8 mouse cellular contexts compared by ENCODE assay signal in the genomic region with DNA sequence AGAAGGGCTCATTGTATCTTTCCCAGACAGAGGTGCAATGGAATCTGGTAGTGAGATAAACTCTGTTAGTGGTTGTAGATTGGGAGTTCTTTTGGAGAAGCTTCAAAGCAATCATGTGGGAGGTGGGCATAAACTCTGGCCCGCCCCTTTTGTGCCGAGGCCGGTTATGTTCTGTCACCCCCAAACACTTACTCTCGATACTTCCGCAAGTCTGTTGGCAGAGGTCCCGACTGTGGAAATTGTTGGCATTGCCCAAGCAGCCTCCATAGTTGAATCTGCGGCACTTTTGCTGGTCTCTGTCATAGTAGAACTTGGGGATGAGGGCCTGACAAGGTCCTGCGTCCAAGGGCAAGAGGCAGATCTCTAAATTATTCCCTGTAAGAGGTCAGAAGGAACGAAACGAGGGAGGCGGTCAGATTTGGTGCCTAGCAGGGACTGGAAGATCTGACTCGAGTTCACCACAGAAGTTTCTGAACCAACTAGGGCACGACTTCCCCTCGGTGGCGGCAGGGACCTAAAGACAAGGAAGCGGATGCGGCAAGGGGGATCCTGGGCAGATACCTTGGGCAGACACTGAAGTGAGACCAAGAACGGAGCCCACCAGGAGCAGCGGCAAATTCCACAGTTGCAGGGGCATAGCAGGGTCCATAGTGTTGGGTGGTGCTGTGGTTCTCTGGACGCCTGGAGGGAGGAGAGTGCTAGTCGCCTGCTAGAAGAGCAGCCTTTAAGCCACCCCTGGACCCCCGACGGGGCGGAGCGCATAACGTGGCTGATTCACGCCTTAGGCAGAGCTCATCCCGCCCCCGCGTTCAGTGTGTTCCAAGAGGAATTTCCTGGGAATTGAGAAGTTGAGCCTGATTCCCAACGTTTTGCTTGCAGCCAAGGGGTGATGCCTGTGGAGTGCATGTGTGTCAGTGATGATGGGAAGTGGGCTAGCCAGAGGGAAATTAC. TPM values are rescaled to one million over a fixed set of nuclear protein-coding genes. Genes with fewer than 3 reads are reported as not detected.
DNase-seq lines count a peak whose midpoint lies in the region; ATAC-seq lines count a peak whose summit lies in the region.

No protein-coding gene starts in this region.

- H3K4me2 ChIP-seq in intestine, embryonic 14.5 days (ENCODE audit: low read length), result peak overlapping the region; percentile 38
- H3K4me2 ChIP-seq in liver, embryonic 13.5 days, result peak overlapping the region; percentile 48
- H3K4me2 ChIP-seq in midbrain, embryonic 16.5 days (ENCODE audit: low read length), result peak overlapping the region; percentile 35

- no peaks in the 10 kb centered on the region for H3K27me3 ChIP-seq in intestine, embryonic 14.5 days (replicated peaks; ENCODE audit: control insufficient read depth, insufficient read depth, low read length)
- no peaks in the 10 kb centered on the region for H3K27me3 ChIP-seq in liver, embryonic 13.5 days
- H3K27me3 ChIP-seq in midbrain, embryonic 16.5 days (ENCODE audit: control insufficient read depth, insufficient read depth, low read depth, low read length), result no peaks in the 10 kb centered on the region

- 26% methylated on average over 31 of the region's 31 CpGs for WGBS in intestine, embryonic 14.5 days
- WGBS in liver, embryonic 13.5 days (ENCODE audit: insufficient replicate concordance), result 16% methylated on average over 31 of the region's 31 CpGs
- 37% methylated on average over 31 of the region's 31 CpGs for WGBS in midbrain, embryonic 16.5 days

- H3K9ac ChIP-seq in intestine, embryonic 14.5 days (ENCODE audit: low read length), result no peak overlapping the region
- no peak overlapping the region for H3K9ac ChIP-seq in liver, embryonic 13.5 days
- H3K9ac ChIP-seq in midbrain, embryonic 16.5 days (ENCODE audit: low read depth, low read length), result no peak overlapping the region

- no peaks in the 10 kb centered on the region for H3K36me3 ChIP-seq in intestine, embryonic 14.5 days (ENCODE audit: control insufficient read depth, insufficient read depth, low read length)
- H3K36me3 ChIP-seq in liver, embryonic 13.5 days, result no peaks in the 10 kb centered on the region
- H3K36me3 ChIP-seq in midbrain, embryonic 16.5 days (ENCODE audit: control insufficient read depth, insufficient read depth, low read length), result no peaks in the 10 kb centered on the region

- peak; percentile 92 for ATAC-seq in granulocyte monocyte progenitor cell, adult 5-6 weeks (replicated peaks; ENCODE audit: poor library complexity, severe bottlenecking)
- no peak for ATAC-seq in intestine, embryonic 14.5 days (replicated peaks; ENCODE audit: low FRiP score, low TSS enrichment, low read depth)
- ATAC-seq in liver, embryonic 13.5 days (ENCODE audit: low read depth), result no peak
- ATAC-seq in midbrain, embryonic 16.5 days, result no peak

- no peaks in the 10 kb centered on the region for H3K9me3 ChIP-seq in intestine, embryonic 14.5 days (ENCODE audit: control insufficient read depth, low read length)
- H3K9me3 ChIP-seq in liver, embryonic 13.5 days (replicated peaks), result no peaks in the 10 kb centered on the region
- no peaks in the 10 kb centered on the region for H3K9me3 ChIP-seq in midbrain, embryonic 16.5 days (replicated peaks; ENCODE audit: control insufficient read depth, low read length, poor library complexity, severe bottlenecking)

- DNase-seq in cerebellum, adult 11-12 months, result peak; percentile 3
- no peak for DNase-seq in cerebellum, adult 9-11 months
- peak; percentile 24 for DNase-seq in embryo, embryonic 10 days (ENCODE audit: low spot score)
- no peak for DNase-seq in intestine, embryonic 14.5 days (ENCODE audit: low spot score)
- no peak for DNase-seq in liver, embryonic 13.5 days
- DNase-seq in urinary bladder, postnatal 4 days (ENCODE audit: low spot score in 2 of 2), result peak; percentile 19 to 60

- no peaks in the 10 kb centered on the region for H3K4me1 ChIP-seq in intestine, embryonic 14.5 days (replicated peaks; ENCODE audit: control insufficient read depth, insufficient read depth, low read length)
- 0 out of 2 replicates have a peak, but pooled peaks cover 4% of the 10 kb centered on the region for H3K4me1 ChIP-seq in liver, embryonic 13.5 days (replicated peaks)
- H3K4me1 ChIP-seq in midbrain, embryonic 16.5 days (ENCODE audit: control insufficient read depth, insufficient read depth, low read length), result no peaks in the 10 kb centered on the region

- no peak overlapping the region for H3K27ac ChIP-seq in intestine, embryonic 14.5 days (ENCODE audit: low read depth)
- H3K27ac ChIP-seq in liver, embryonic 13.5 days, result no peak overlapping the region
- H3K27ac ChIP-seq in midbrain, embryonic 16.5 days (ENCODE audit: low read length), result no peak overlapping the region

- peak overlapping the region; percentile 18; the same call in 1 of the 2 replicates for H3K4me3 ChIP-seq in intestine, embryonic 14.5 days (ENCODE audit: low read depth, low read length)
- peak overlapping the region; percentile 25 for H3K4me3 ChIP-seq in liver, embryonic 13.5 days (replicated peaks)
- H3K4me3 ChIP-seq in midbrain, embryonic 16.5 days (ENCODE audit: low read depth, low read length), result peak overlapping the region; percentile 9; the same call in 1 of the 2 replicates

RNA-seq across cellular contexts. Expression of a gene that starts 20.8 kb away (rescaled TPM):
- total RNA-seq in granulocyte monocyte progenitor cell, adult 5-6 weeks (2014; fragmentation: Nextera tagmentation), result 1.3 TPM in 1 of 2 replicates, not detected in the other
- 0.73 and 3.3 TPM in 2 replicates for total RNA-seq in granulocyte monocyte progenitor cell, adult 5-6 weeks (2017)
- polyA plus RNA-seq in intestine, embryonic 14.5 days (2014; fragmentation: Nextera tagmentation; extraction: Ambion mirVana), result 6.3 and 8.3 TPM in 2 replicates
- polyA plus RNA-seq in liver, embryonic 13.5 days (2015; fragmentation: Nextera tagmentation; extraction: Ambion mirVana), result 15.8 and 23.1 TPM in 2 replicates
- 0.34 and 0.40 TPM in 2 replicates for polyA plus RNA-seq in midbrain, embryonic 16.5 days (2015; fragmentation: Nextera tagmentation; extraction: Ambion mirVana)

RNA-seq across cellular contexts. Expression of a gene that starts 25.6 kb away (rescaled TPM):
- not detected in 2 replicates for total RNA-seq in granulocyte monocyte progenitor cell, adult 5-6 weeks (2014; fragmentation: Nextera tagmentation)
- not detected in 2 replicates for total RNA-seq in granulocyte monocyte progenitor cell, adult 5-6 weeks (2017)
- polyA plus RNA-seq in intestine, embryonic 14.5 days (2014; fragmentation: Nextera tagmentation; extraction: Ambion mirVana), result 0.15 TPM in 1 of 2 replicates, not detected in the other
- not detected in 2 replicates for polyA plus RNA-seq in liver, embryonic 13.5 days (2015; fragmentation: Nextera tagmentation; extraction: Ambion mirVana)
- 0.24 TPM in 1 of 2 replicates, not detected in the other for polyA plus RNA-seq in midbrain, embryonic 16.5 days (2015; fragmentation: Nextera tagmentation; extraction: Ambion mirVana)

RNA-seq across cellular contexts. Expression of a gene that starts 35.8 kb away (rescaled TPM):
- total RNA-seq in granulocyte monocyte progenitor cell, adult 5-6 weeks (2014; fragmentation: Nextera tagmentation), result 6.1 and 9.3 TPM in 2 replicates
- total RNA-seq in granulocyte monocyte progenitor cell, adult 5-6 weeks (2017), result 2.6 and 4.8 TPM in 2 replicates
- 74.4 and 80.3 TPM in 2 replicates for polyA plus RNA-seq in intestine, embryonic 14.5 days (2014; fragmentation: Nextera tagmentation; extraction: Ambion mirVana)
- 21.1 and 24.5 TPM in 2 replicates for polyA plus RNA-seq in liver, embryonic 13.5 days (2015; fragmentation: Nextera tagmentation; extraction: Ambion mirVana)
- polyA plus RNA-seq in midbrain, embryonic 16.5 days (2015; fragmentation: Nextera tagmentation; extraction: Ambion mirVana), result 21.8 and 22.8 TPM in 2 replicates

Comparison
In these comparisons a context has a peak if more than half of its experiments do, and no peak if none do; other contexts are left out.
1. DNase-seq: peak in cerebellum, adult 11-12 months (single experiment), embryo, embryonic 10 days (single experiment) and urinary bladder, postnatal 4 days (2 of 2); none in cerebellum, adult 9-11 months (single experiment), intestine, embryonic 14.5 days (single experiment) and liver, embryonic 13.5 days (single experiment).
2. Peak in every context shown above with its lines, with median percentiles within 50 percentile points of each other: H3K4me2 ChIP-seq and H3K4me3 ChIP-seq.